Mouse (Mus musculus) lung, postnatal 0 days (tissue): ENCODE measurements around the gene Ssh1.

Source experiments
- CTCF ChIP-seq: IDR thresholded peaks from 2 replicates; pipeline ENCODE4 v1.5.1; 2016; ENCODE audit warnings: antibody characterized with exemption, mild to moderate bottlenecking
- EP300 ChIP-seq: IDR thresholded peaks from 2 replicates; pipeline ENCODE4 v1.6.1; 2016; ENCODE audit warnings: antibody characterized with exemption, mild to moderate bottlenecking, control low read depth

DNA sequence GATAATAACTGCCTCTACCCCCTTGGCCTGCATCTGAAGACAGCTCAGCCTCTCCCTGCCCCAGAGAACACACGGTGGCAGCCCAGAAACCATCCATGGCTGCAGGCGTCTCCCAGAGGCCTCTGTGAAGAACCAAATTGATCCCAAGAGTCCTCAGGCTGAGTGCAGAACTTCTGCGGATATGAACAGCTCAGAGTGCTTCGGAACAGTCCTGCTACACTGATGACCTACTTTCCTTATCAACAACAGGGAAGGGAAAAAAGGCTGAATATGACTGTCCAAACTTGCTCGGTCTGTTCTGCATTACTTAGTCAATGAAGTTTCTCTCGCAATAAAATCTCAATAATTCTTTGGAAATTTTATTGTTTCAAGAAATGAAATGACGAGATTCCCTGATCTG, 101.7 kb downstream of the Ssh1 start:
- TF ChIP-seq CTCF (no peak), EP300 (no peak)
